Mouse (Mus musculus): ENCODE measurements around the gene Fam214b. TPM values are rescaled to one million over a fixed set of nuclear protein-coding genes. Genes with fewer than 3 reads are reported as not detected.

The Fam214b gene
- polyA plus RNA-seq, 1 experiment = 28.2 TPM

GRCm38 (mm10) chr4:43060286-43060685, 14.3 kb upstream of the Fam214b start:
- Histone ChIP-seq H3K36me3 (ENCODE audit: control insufficient read depth, insufficient read depth, low read length) (no peaks in the 10 kb centered on the region), H3K4me1 (ENCODE audit: control insufficient read depth, insufficient read depth, insufficient read length) (peaks cover 5% of the 10 kb centered on the region; the same call in 1 of the 2 replicates), H3K27ac (ENCODE audit: insufficient read depth, low read length) (no peak overlapping the region), H3K27me3 (ENCODE audit: control insufficient read depth, insufficient read depth, low read length) (peaks cover 16% of the 10 kb centered on the region), H3K4me3 (ENCODE audit: extremely low read depth, insufficient read depth, insufficient read length) (no peak overlapping the region)
- TF ChIP-seq POLR2A (IDR thresholded peaks at IDR 0.05; ENCODE audit: low read depth, low read length) = no peak
- TF ChIP-seq CTCF (IDR thresholded peaks at IDR 0.05; ENCODE audit: extremely low read depth, insufficient read depth, insufficient read length, insufficient replicate concordance) = no peak
- no peak for DNase-seq (ENCODE audit: low read depth in 1 of 2, low spot score in 2 of 2)
- 78% methylated on average over 3 of the region's 3 CpGs for WGBS

GRCm38 (mm10) chr4:43059697-43060096, 13.7 kb upstream of the Fam214b start:
- no peaks in the 10 kb centered on the region for H3K36me3 ChIP-seq (ENCODE audit: control insufficient read depth, insufficient read depth, low read length)
- TF ChIP-seq CTCF (IDR thresholded peaks at IDR 0.05; ENCODE audit: extremely low read depth, insufficient read depth, insufficient read length, insufficient replicate concordance) (no peak), POLR2A (IDR thresholded peaks at IDR 0.05; ENCODE audit: low read depth, low read length) (no peak)
- no peak overlapping the region for H3K27ac ChIP-seq (ENCODE audit: insufficient read depth, low read length)
- peaks cover 16% of the 10 kb centered on the region for H3K27me3 ChIP-seq (ENCODE audit: control insufficient read depth, insufficient read depth, low read length)
- H3K4me3 ChIP-seq (ENCODE audit: extremely low read depth, insufficient read depth, insufficient read length) = peak overlapping the region; percentile 59; the same call in 1 of the 2 replicates
- 24% methylated on average over 3 of the region's 3 CpGs for WGBS
- DNase-seq (ENCODE audit: low read depth in 1 of 2, low spot score in 2 of 2) = no peak
- peaks cover 5% of the 10 kb centered on the region; the same call in 1 of the 2 replicates for H3K4me1 ChIP-seq (ENCODE audit: control insufficient read depth, insufficient read depth, insufficient read length)

- peaks cover 16% of the 10 kb centered on the region for H3K27me3 ChIP-seq (ENCODE audit: control insufficient read depth, insufficient read depth, low read length)
- TF ChIP-seq CTCF (IDR thresholded peaks at IDR 0.05; ENCODE audit: extremely low read depth, insufficient read depth, insufficient read length, insufficient replicate concordance) (no peak), POLR2A (IDR thresholded peaks at IDR 0.05; ENCODE audit: low read depth, low read length) (no peak)
- peaks cover 5% of the 10 kb centered on the region; the same call in 1 of the 2 replicates for H3K4me1 ChIP-seq (ENCODE audit: control insufficient read depth, insufficient read depth, insufficient read length)
- no peak within 1 kb of the TSS for H3K27ac ChIP-seq (ENCODE audit: insufficient read depth, low read length)
- no peaks in the 10 kb centered on the region for H3K36me3 ChIP-seq (ENCODE audit: control insufficient read depth, insufficient read depth, low read length)
- WGBS = 2% methylated on average over 86 of the region's 90 CpGs
- H3K4me3 ChIP-seq (ENCODE audit: extremely low read depth, insufficient read depth, insufficient read length) = peak within 1 kb of the TSS; percentile 59
- DNase-seq (ENCODE audit: low read depth in 1 of 2, low spot score in 2 of 2) = peak; percentile 46 to 83
Observed at GRCm38 (mm10) chr4:43058753-43059654, 13.0 kb upstream of the Fam214b start, which contains the start of gene Unc13b. TSS of gene Unc13b (plus strand) at chr4:43058953.

- TF ChIP-seq CTCF (IDR thresholded peaks at IDR 0.05; ENCODE audit: extremely low read depth, insufficient read depth, insufficient read length, insufficient replicate concordance) = no peak
- no peak for TF ChIP-seq POLR2A (IDR thresholded peaks at IDR 0.05; ENCODE audit: low read depth, low read length)
- peaks cover 16% of the 10 kb centered on the region for H3K27me3 ChIP-seq (ENCODE audit: control insufficient read depth, insufficient read depth, low read length)
- no peak overlapping the region for H3K27ac ChIP-seq (ENCODE audit: insufficient read depth, low read length)
- WGBS = 29% methylated on average over 8 of the region's 8 CpGs
- no peaks in the 10 kb centered on the region for H3K36me3 ChIP-seq (ENCODE audit: control insufficient read depth, insufficient read depth, low read length)
- DNase-seq (ENCODE audit: low read depth in 1 of 2, low spot score in 2 of 2) = no peak
- peaks cover 5% of the 10 kb centered on the region; the same call in 1 of the 2 replicates for H3K4me1 ChIP-seq (ENCODE audit: control insufficient read depth, insufficient read depth, insufficient read length)
- H3K4me3 ChIP-seq (ENCODE audit: extremely low read depth, insufficient read depth, insufficient read length) = peak overlapping the region; percentile 59
Observed at GRCm38 (mm10) chr4:43058392-43058752, 12.4 kb upstream of the Fam214b start.

GRCm38 (mm10) chr4:43057654-43058053, 11.6 kb upstream of the Fam214b start:
- TF ChIP-seq POLR2A (IDR thresholded peaks at IDR 0.05; ENCODE audit: low read depth, low read length) (no peak), CTCF (IDR thresholded peaks at IDR 0.05; ENCODE audit: extremely low read depth, insufficient read depth, insufficient read length, insufficient replicate concordance) (no peak)
- WGBS = 91% methylated on average over 5 of the region's 5 CpGs

GRCm38 (mm10) chr4:43052627-43053026, 6.6 kb upstream of the Fam214b start:
- H3K4me3 ChIP-seq (ENCODE audit: extremely low read depth, insufficient read depth, insufficient read length) = no peak overlapping the region
- no peaks in the 10 kb centered on the region for H3K27me3 ChIP-seq (ENCODE audit: control insufficient read depth, insufficient read depth, low read length)
- no peak overlapping the region for H3K27ac ChIP-seq (ENCODE audit: insufficient read depth, low read length)
- no peaks in the 10 kb centered on the region for H3K4me1 ChIP-seq (ENCODE audit: control insufficient read depth, insufficient read depth, insufficient read length)
- WGBS = 9% methylated on average over 4 of the region's 4 CpGs
- no peaks in the 10 kb centered on the region for H3K36me3 ChIP-seq (ENCODE audit: control insufficient read depth, insufficient read depth, low read length)
- no peak for TF ChIP-seq POLR2A (IDR thresholded peaks at IDR 0.05; ENCODE audit: low read depth, low read length)
- TF ChIP-seq CTCF (IDR thresholded peaks at IDR 0.05; ENCODE audit: extremely low read depth, insufficient read depth, insufficient read length, insufficient replicate concordance) = no peak
- DNase-seq (ENCODE audit: low read depth in 1 of 2, low spot score in 2 of 2) = no peak

More at GRCm38 (mm10) chr4:43057654-43058053, 11.6 kb upstream of the Fam214b start:
- H3K4me3 ChIP-seq (ENCODE audit: extremely low read depth, insufficient read depth, insufficient read length) = no peak overlapping the region
- no peak for DNase-seq (ENCODE audit: low read depth in 1 of 2, low spot score in 2 of 2)
- no peaks in the 10 kb centered on the region for H3K36me3 ChIP-seq (ENCODE audit: control insufficient read depth, insufficient read depth, low read length)
- peaks cover 16% of the 10 kb centered on the region for H3K27me3 ChIP-seq (ENCODE audit: control insufficient read depth, insufficient read depth, low read length)
- peaks cover 5% of the 10 kb centered on the region; the same call in 1 of the 2 replicates for H3K4me1 ChIP-seq (ENCODE audit: control insufficient read depth, insufficient read depth, insufficient read length)
- no peak overlapping the region for H3K27ac ChIP-seq (ENCODE audit: insufficient read depth, low read length)
